In genomic region chr6:91302337-91302736, GRCm38 (mm10) we compare ENCODE assay signal across 19 mouse cellular contexts.
DNase-seq lines count a peak whose midpoint lies in the region; ATAC-seq lines count a peak whose summit lies in the region.
"Had no signal": no experiment of that assay in that cellular context is flagged by ENCODE, and none has a peak within 500 bp of the region (broad histone marks: within the 10 kb centered on the region; RNA-seq: fewer than 3 reads in every experiment).

No protein-coding gene starts in this region.

- no peak overlapping the region for H3K9ac ChIP-seq in lung, embryonic 16.5 days (ENCODE audit: low read length)
- H3K9ac ChIP-seq in hindbrain, embryonic 14.5 days, result no peak overlapping the region
- H3K9ac ChIP-seq in midbrain, embryonic 16.5 days (ENCODE audit: low read depth, low read length), result no peak overlapping the region
- H3K9ac ChIP-seq: embryonic facial prominence, embryonic 13.5 days; heart, embryonic 12.5 days; liver, embryonic 14.5 days had no signal

- DNase-seq in lung, postnatal 25 days (ENCODE audit: low spot score), result no peak
- DNase-seq in hindbrain, embryonic 14.5 days (ENCODE audit: low spot score), result no peak
- DNase-seq in embryo, embryonic 10.5 days (ENCODE audit: low spot score), result no peak
- no peak for DNase-seq in spleen, postnatal 14 days (ENCODE audit: low spot score in 2 of 2)
- no peak for DNase-seq in left cerebral cortex, postnatal 36 days (ENCODE audit: low spot score in 2 of 2)
- DNase-seq in c-Kit-positive CD71-positive TER-119-positive erythroid progenitor cells, embryonic 14.5 days (ENCODE audit: low spot score), result no peak
- DNase-seq: adrenal gland, adult 8-10 months; B cell, adult 2 months; cerebellum, postnatal 14 days; gastrocnemius, postnatal 25 days; heart, postnatal 4 days; kidney, adult 9 months; thymus, postnatal 4 days had no signal

- 80% methylated on average over 3 of the region's 3 CpGs for WGBS in lung, embryonic 16.5 days
- 50% methylated on average over 3 of the region's 3 CpGs for WGBS in hindbrain, embryonic 14.5 days
- WGBS in midbrain, embryonic 16.5 days, result 55% methylated on average over 3 of the region's 3 CpGs

- intact Hi-C loops in left cerebral cortex, postnatal 36 days (cut with DNase I), result no loop called here

- H3K4me3 ChIP-seq in lung, embryonic 16.5 days (ENCODE audit: low read length), result no peak overlapping the region
- no peak overlapping the region for H3K4me3 ChIP-seq in hindbrain, embryonic 14.5 days (replicated peaks; ENCODE audit: low read length)
- H3K4me3 ChIP-seq in midbrain, embryonic 16.5 days (ENCODE audit: low read depth, low read length), result no peak overlapping the region
- H3K4me3 ChIP-seq: embryonic facial prominence, embryonic 13.5 days; heart, embryonic 12.5 days; limb, embryonic 10.5 days had no signal

- no peak overlapping the region for H3K4me2 ChIP-seq in lung, embryonic 16.5 days (ENCODE audit: low read depth, low read length)
- no peak overlapping the region for H3K4me2 ChIP-seq in hindbrain, embryonic 14.5 days (replicated peaks)
- no peak overlapping the region for H3K4me2 ChIP-seq in midbrain, embryonic 16.5 days (ENCODE audit: low read length)
- H3K4me2 ChIP-seq: embryonic facial prominence, embryonic 13.5 days; heart, embryonic 12.5 days had no signal

- H3K9me3 ChIP-seq in lung, embryonic 16.5 days (ENCODE audit: control insufficient read depth, low read length), result no peaks in the 10 kb centered on the region
- no peaks in the 10 kb centered on the region for H3K9me3 ChIP-seq in hindbrain, embryonic 14.5 days (ENCODE audit: control insufficient read depth, low read length)
- H3K9me3 ChIP-seq in midbrain, embryonic 16.5 days (replicated peaks; ENCODE audit: control insufficient read depth, low read length, poor library complexity, severe bottlenecking), result no peaks in the 10 kb centered on the region
- H3K9me3 ChIP-seq: embryonic facial prominence, embryonic 13.5 days; heart, embryonic 12.5 days; limb, embryonic 10.5 days had no signal

- H3K27ac ChIP-seq in lung, embryonic 16.5 days (ENCODE audit: low read length), result no peak overlapping the region
- H3K27ac ChIP-seq in hindbrain, embryonic 14.5 days, result peak overlapping the region; percentile 91
- peak overlapping the region; percentile 86 for H3K27ac ChIP-seq in midbrain, embryonic 16.5 days (ENCODE audit: low read length)
- H3K27ac ChIP-seq: embryonic facial prominence, embryonic 13.5 days; limb, embryonic 10.5 days; liver, embryonic 14.5 days had no signal

- H3K27me3 ChIP-seq in lung, embryonic 16.5 days (ENCODE audit: control insufficient read depth, insufficient read depth, low read depth, low read length), result no peaks in the 10 kb centered on the region
- no peaks in the 10 kb centered on the region for H3K27me3 ChIP-seq in hindbrain, embryonic 14.5 days (ENCODE audit: control insufficient read depth, insufficient read depth, low read length)
- H3K27me3 ChIP-seq in midbrain, embryonic 16.5 days (ENCODE audit: control insufficient read depth, insufficient read depth, low read depth, low read length), result no peaks in the 10 kb centered on the region

- H3K36me3 ChIP-seq in lung, embryonic 16.5 days (ENCODE audit: control insufficient read depth, insufficient read depth, low read length), result no peaks in the 10 kb centered on the region
- no peaks in the 10 kb centered on the region for H3K36me3 ChIP-seq in hindbrain, embryonic 14.5 days (replicated peaks; ENCODE audit: control insufficient read depth, insufficient read depth)
- no peaks in the 10 kb centered on the region for H3K36me3 ChIP-seq in midbrain, embryonic 16.5 days (ENCODE audit: control insufficient read depth, insufficient read depth, low read length)
- H3K36me3 ChIP-seq: embryonic facial prominence, embryonic 13.5 days; heart, embryonic 12.5 days; limb, embryonic 10.5 days had no signal

- H3K4me1 ChIP-seq in lung, embryonic 16.5 days (replicated peaks; ENCODE audit: control insufficient read depth, insufficient read depth, low read length), result no peaks in the 10 kb centered on the region; the same call in 1 of the 2 replicates
- H3K4me1 ChIP-seq in hindbrain, embryonic 14.5 days (replicated peaks; ENCODE audit: control insufficient read depth, insufficient read depth, low read length), result peaks cover 36% of the 10 kb centered on the region
- peaks cover 21% of the 10 kb centered on the region for H3K4me1 ChIP-seq in midbrain, embryonic 16.5 days (ENCODE audit: control insufficient read depth, insufficient read depth, low read length)
- H3K4me1 ChIP-seq: embryonic facial prominence, embryonic 13.5 days had no signal

- peak; percentile 15; the same call in 1 of the 2 replicates for ATAC-seq in lung, embryonic 16.5 days (ENCODE audit: low read depth)
- no peak for ATAC-seq in hindbrain, embryonic 14.5 days (ENCODE audit: low FRiP score)
- peak; percentile 37 for ATAC-seq in midbrain, embryonic 16.5 days
